In the genomic region with DNA sequence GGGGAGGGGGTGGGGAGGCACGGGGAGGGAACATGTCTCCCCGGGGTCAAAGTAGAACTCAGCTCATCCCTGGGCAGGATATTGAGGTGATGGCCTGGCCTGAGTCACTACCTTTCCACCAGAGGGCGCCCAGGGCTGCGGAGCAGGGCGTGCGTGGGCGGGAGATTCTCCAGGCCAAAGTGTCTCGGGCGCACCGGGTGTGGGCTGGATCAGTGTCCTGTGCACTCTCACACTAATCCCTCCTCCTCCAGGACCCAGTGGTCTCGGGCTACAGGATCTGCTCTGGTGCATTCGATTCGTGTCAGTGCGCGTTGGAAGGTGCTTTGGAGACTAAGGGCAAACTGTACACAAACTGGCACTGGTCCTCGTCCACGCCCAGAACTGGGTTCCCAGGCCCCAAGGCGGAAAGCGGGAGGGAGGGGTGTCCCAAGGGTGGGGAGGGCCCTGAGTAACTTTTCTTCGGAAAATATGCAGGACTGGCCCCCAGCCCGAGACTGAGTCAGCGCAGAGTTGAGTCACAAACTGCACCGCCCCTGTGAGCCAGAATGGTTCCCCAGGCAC, we compare ENCODE assay signal across 8 mouse cellular contexts. TPM values are rescaled to one million over a fixed set of nuclear protein-coding genes. Genes with fewer than 3 reads are reported as not detected.
DNase-seq lines count a peak whose midpoint lies in the region; ATAC-seq and TF ChIP-seq lines count a peak whose summit lies in the region.

No protein-coding gene starts in this region.

- peak; percentile 36 for ATAC-seq in CD4-positive, CD25-positive, alpha-beta regulatory T cell, adult 4 months
- peak; percentile 76 for ATAC-seq in erythroid progenitor cell, adult 5-6 weeks (replicated peaks; ENCODE audit: low FRiP score, poor library complexity, severe bottlenecking)
- ATAC-seq in heart, embryonic 13.5 days (ENCODE audit: extremely low read depth, insufficient number of reproducible peaks, low FRiP score, low TSS enrichment) = peak; percentile 64
- ATAC-seq in kidney, postnatal 0 days (replicated peaks; ENCODE audit: low FRiP score, low read depth) = peak; percentile 87
- peak; percentile 62 for ATAC-seq in liver, embryonic 12.5 days

- H3K27ac ChIP-seq in brown adipose tissue, adult 24 weeks (replicated peaks; ENCODE audit: low read depth, low read length) = peak overlapping the region; percentile 72
- peak overlapping the region; percentile 77 for H3K27ac ChIP-seq in heart, embryonic 13.5 days (replicated peaks)
- 0 out of 2 replicates have a peak overlapping the region, but pooled peaks have one; percentile 8 for H3K27ac ChIP-seq in kidney, postnatal 0 days
- peak overlapping the region; percentile 61 for H3K27ac ChIP-seq in liver, embryonic 12.5 days

- H3K27me3 ChIP-seq in heart, embryonic 13.5 days (replicated peaks) = no peaks in the 10 kb centered on the region
- no peaks in the 10 kb centered on the region for H3K27me3 ChIP-seq in kidney, postnatal 0 days (ENCODE audit: insufficient read depth, low read length)
- peaks cover 12% of the 10 kb centered on the region for H3K27me3 ChIP-seq in liver, embryonic 12.5 days (replicated peaks)

- H3K4me2 ChIP-seq in heart, embryonic 13.5 days = peak overlapping the region; percentile 73
- peak overlapping the region; percentile 44 for H3K4me2 ChIP-seq in kidney, postnatal 0 days (ENCODE audit: low read length)
- H3K4me2 ChIP-seq in liver, embryonic 12.5 days = peak overlapping the region; percentile 82

- WGBS in heart, embryonic 13.5 days = 3% methylated on average over 23 of the region's 23 CpGs
- 2% methylated on average over 23 of the region's 23 CpGs for WGBS in kidney, postnatal 0 days
- WGBS in liver, embryonic 12.5 days (ENCODE audit: insufficient replicate concordance) = 3% methylated on average over 23 of the region's 23 CpGs

- H3K36me3 ChIP-seq in heart, embryonic 13.5 days = peaks cover 53% of the 10 kb centered on the region
- H3K36me3 ChIP-seq in kidney, postnatal 0 days (ENCODE audit: insufficient read depth, low read length) = peaks cover 13% of the 10 kb centered on the region
- peaks cover 15% of the 10 kb centered on the region for H3K36me3 ChIP-seq in liver, embryonic 12.5 days

- no peaks in the 10 kb centered on the region for H3K9me3 ChIP-seq in heart, embryonic 13.5 days
- H3K9me3 ChIP-seq in kidney, postnatal 0 days (replicated peaks; ENCODE audit: low read length) = no peaks in the 10 kb centered on the region
- 0 out of 2 replicates have a peak, but pooled peaks cover 2% of the 10 kb centered on the region for H3K9me3 ChIP-seq in liver, embryonic 12.5 days (replicated peaks)

- H3K4me3 ChIP-seq in brown adipose tissue, adult 24 weeks (ENCODE audit: insufficient read depth, low read depth, low read length) = peak overlapping the region; percentile 24
- H3K4me3 ChIP-seq in heart, embryonic 13.5 days = peak overlapping the region; percentile 43
- peak overlapping the region; percentile 1; the same call in 1 of the 2 replicates for H3K4me3 ChIP-seq in kidney, postnatal 0 days (replicated peaks; ENCODE audit: low read depth, low read length)
- H3K4me3 ChIP-seq in liver, embryonic 12.5 days = peak overlapping the region; percentile 45

- peaks cover 26% of the 10 kb centered on the region for H3K4me1 ChIP-seq in brown adipose tissue, adult 24 weeks (ENCODE audit: control insufficient read depth, insufficient read depth, insufficient read length, low read length)
- peaks cover 47% of the 10 kb centered on the region for H3K4me1 ChIP-seq in heart, embryonic 13.5 days
- no peaks in the 10 kb centered on the region; the same call in none of the 2 replicates for H3K4me1 ChIP-seq in kidney, postnatal 0 days (replicated peaks; ENCODE audit: insufficient read depth, low read length)
- H3K4me1 ChIP-seq in liver, embryonic 12.5 days = peaks cover 87% of the 10 kb centered on the region

- H3K9ac ChIP-seq in heart, embryonic 13.5 days = peak overlapping the region; percentile 79
- no peak overlapping the region for H3K9ac ChIP-seq in kidney, postnatal 0 days (ENCODE audit: low read depth, low read length)
- peak overlapping the region; percentile 69 for H3K9ac ChIP-seq in liver, embryonic 12.5 days

- TF ChIP-seq CTCF in kidney, postnatal 0 days (IDR thresholded peaks at IDR 0.05; ENCODE audit: low read depth) = peak; percentile 89

- peak; percentile 95 for DNase-seq in kidney, postnatal 0 days (ENCODE audit: low spot score)
- DNase-seq in naive thymus-derived CD4-positive, alpha-beta T cell, adult 2 months (ENCODE audit: low read depth) = peak; percentile 87
- peak; percentile 84 to 94 for DNase-seq in spleen, postnatal 4 days (ENCODE audit: low spot score in 2 of 2)

RNA-seq across cellular contexts. Expression of a gene that starts 2.6 kb away (rescaled TPM):
- 100 to 1,000 TPM; 244 to 324 TPM for polyA plus RNA-seq in CD4-positive, CD25-positive, alpha-beta regulatory T cell, adult 4 months (2017; shearing (Covaris generic))
- polyA plus RNA-seq in brown adipose tissue, adult 24 weeks (2012; ENCODE audit: insufficient read depth, insufficient read length, missing spikeins) = 86.7 and 98.8 TPM in 2 replicates
- total RNA-seq in erythroid progenitor cell, adult 5-6 weeks (2015; ENCODE audit: low replicate concordance) = 23.9 and 38.2 TPM in 2 replicates
- 66.1 and 114 TPM in 2 replicates for total RNA-seq in erythroid progenitor cell, adult 5-6 weeks (2017; ENCODE audit: low replicate concordance)
- polyA plus RNA-seq in heart, embryonic 13.5 days (2015; fragmentation: Nextera tagmentation; extraction: Ambion mirVana) = 107 and 116 TPM in 2 replicates
- polyA plus RNA-seq in kidney, postnatal 0 days (2015; fragmentation: Nextera tagmentation; extraction: Ambion mirVana) = 213 and 221 TPM in 2 replicates
- 130 and 143 TPM in 2 replicates for polyA plus RNA-seq in liver, embryonic 12.5 days (2016; fragmentation: Nextera tagmentation; extraction: Ambion mirVana)

RNA-seq across cellular contexts. Expression of a gene that starts 18.9 kb away (rescaled TPM):
- polyA plus RNA-seq in CD4-positive, CD25-positive, alpha-beta regulatory T cell, adult 4 months (2017; shearing (Covaris generic)) = under 1 TPM; 0.07 to 0.15 TPM
- polyA plus RNA-seq in brown adipose tissue, adult 24 weeks (2012; ENCODE audit: insufficient read depth, insufficient read length, missing spikeins) = 141 and 148 TPM in 2 replicates
- total RNA-seq in erythroid progenitor cell, adult 5-6 weeks (2015; ENCODE audit: low replicate concordance) = 2.9 and 5.4 TPM in 2 replicates
- total RNA-seq in erythroid progenitor cell, adult 5-6 weeks (2017; ENCODE audit: low replicate concordance) = 0.64 and 0.76 TPM in 2 replicates
- polyA plus RNA-seq in heart, embryonic 13.5 days (2015; fragmentation: Nextera tagmentation; extraction: Ambion mirVana) = 37.4 and 40.2 TPM in 2 replicates
- 24.6 and 26.6 TPM in 2 replicates for polyA plus RNA-seq in kidney, postnatal 0 days (2015; fragmentation: Nextera tagmentation; extraction: Ambion mirVana)
- polyA plus RNA-seq in liver, embryonic 12.5 days (2016; fragmentation: Nextera tagmentation; extraction: Ambion mirVana) = 6.5 and 7.8 TPM in 2 replicates

RNA-seq across cellular contexts. Expression of a gene that starts 26.3 kb away (rescaled TPM):
- 100 to 1,000 TPM; 912 to 987 TPM for polyA plus RNA-seq in CD4-positive, CD25-positive, alpha-beta regulatory T cell, adult 4 months (2017; shearing (Covaris generic))
- polyA plus RNA-seq in brown adipose tissue, adult 24 weeks (2012; ENCODE audit: insufficient read depth, insufficient read length, missing spikeins) = 320 and 478 TPM in 2 replicates
- total RNA-seq in erythroid progenitor cell, adult 5-6 weeks (2015; ENCODE audit: low replicate concordance) = 52.4 and 65.6 TPM in 2 replicates
- 19.6 and 25.3 TPM in 2 replicates for total RNA-seq in erythroid progenitor cell, adult 5-6 weeks (2017; ENCODE audit: low replicate concordance)
- 667 and 720 TPM in 2 replicates for polyA plus RNA-seq in heart, embryonic 13.5 days (2015; fragmentation: Nextera tagmentation; extraction: Ambion mirVana)
- 751 and 763 TPM in 2 replicates for polyA plus RNA-seq in kidney, postnatal 0 days (2015; fragmentation: Nextera tagmentation; extraction: Ambion mirVana)
- polyA plus RNA-seq in liver, embryonic 12.5 days (2016; fragmentation: Nextera tagmentation; extraction: Ambion mirVana) = 445 and 464 TPM in 2 replicates

Comparison
In these comparisons a context has a peak if more than half of its experiments do, and no peak if none do; other contexts are left out.
1. Peak in every context shown above with its lines: DNase-seq, ATAC-seq, H3K4me3 ChIP-seq and H3K27ac ChIP-seq.
2. ATAC-seq: peak in every context shown above with its lines; median percentile 87 in kidney, postnatal 0 days; 76 in erythroid progenitor cell, adult 5-6 weeks; 64 in heart, embryonic 13.5 days; 62 in liver, embryonic 12.5 days; 36 in CD4-positive, CD25-positive, alpha-beta regulatory T cell, adult 4 months.
3. H3K27ac ChIP-seq: peak in every context shown above with its lines; median percentile 77 in heart, embryonic 13.5 days; 72 in brown adipose tissue, adult 24 weeks; 61 in liver, embryonic 12.5 days; 8 in kidney, postnatal 0 days.